Mouse (Mus musculus) limb, embryonic 12.5 days (tissue): ENCODE measurements around the gene Itih1. TPM values are rescaled to one million over a fixed set of nuclear protein-coding genes. Genes with fewer than 3 reads are reported as not detected.

Experiments used
- ATAC-seq: fragments of 200-750 bp; cut with Nextera tagmentation; 2 replicates; pipeline ENCODE4 v1.8.0; 2017; ENCODE audit warnings: low read depth, moderate TSS enrichment; ENCODE audit not compliant: insufficient number of reproducible peaks, insufficient read depth, low FRiP score, low TSS enrichment
- H3K27ac ChIP-seq: fragments of 300-500 bp; sonication (generic); 2 replicates; pipeline ENCODE4 v1.5.1; 2016; ENCODE audit warnings: mild to moderate bottlenecking, moderate library complexity
- H3K27me3 ChIP-seq: fragments of 300-500 bp; sonication (generic); 2 replicates; pipeline ENCODE4 v1.6.1; 2016; ENCODE audit warnings: mild to moderate bottlenecking, moderate library complexity
- H3K36me3 ChIP-seq: fragments of 300-500 bp; sonication (generic); 2 replicates; pipeline ENCODE4 v1.6.1; 2016; ENCODE audit warnings: mild to moderate bottlenecking, moderate library complexity
- H3K4me1 ChIP-seq: fragments of 300-500 bp; sonication (generic); replicated peaks from 2 replicates; pipeline ENCODE4 v1.6.1; 2016
- H3K4me2 ChIP-seq: fragments of 300-500 bp; sonication (generic); 2 replicates; pipeline ENCODE4 v1.6.1; 2016; ENCODE audit warnings: mild to moderate bottlenecking, moderate library complexity
- H3K4me3 ChIP-seq: fragments of 300-500 bp; sonication (generic); replicated peaks from 2 replicates; pipeline ENCODE4 v1.5.1; 2016; ENCODE audit warnings: mild to moderate bottlenecking
- H3K9ac ChIP-seq: fragments of 300-500 bp; sonication (generic); replicated peaks from 2 replicates; pipeline ENCODE4 v1.6.1; 2016; ENCODE audit warnings: mild to moderate bottlenecking, moderate library complexity
- H3K9me3 ChIP-seq: fragments of 300-500 bp; sonication (generic); 2 replicates; pipeline ENCODE4 v1.6.1; 2016; ENCODE audit warnings: mild to moderate bottlenecking, moderate library complexity
- WGBS: fragments of 180-500 bp; shearing (Covaris S2); methylation state at CpG from one replicate; pipeline ENCODE4 v1.1.7; 2016; 5-methylcytosine and 5-hydroxymethylcytosine counted together
- polyA plus RNA-seq: library from polyadenylated mRNA; unstranded; fragments of >200 nt; fragmentation: Nextera tagmentation; extraction: Ambion mirVana; gene quantifications from 2 replicates; pipeline ENCODE4 v1.2.1, GENCODE M21; 2016

Gene Itih1
- polyA plus RNA-seq, result 0.06 TPM in 1 of 2 replicates, not detected in the other

GRCm38 (mm10) chr14:30943038-30943437 lies at the start of gene Itih1:
Gene Itih1 (minus strand): TSS chr14:30943289.
- Histone ChIP-seq H3K27me3 (0 out of 2 replicates have a peak, but pooled peaks cover 3% of the 10 kb centered on the region), H3K4me2 (no peak within 1 kb of the TSS), H3K4me1 (no peaks in the 10 kb centered on the region), H3K27ac (no peak within 1 kb of the TSS), H3K4me3 (no peak within 1 kb of the TSS), H3K9ac (no peak within 1 kb of the TSS), H3K9me3 (no peaks in the 10 kb centered on the region), H3K36me3 (no peaks in the 10 kb centered on the region)
- no peak; the same call in 1 of the 2 replicates for ATAC-seq
- WGBS, result 93% methylated on average over 7 of the region's 7 CpGs

GRCm38 (mm10) chr14:30976222-30976621 lies 33.1 kb upstream of the Itih1 start:
- Histone ChIP-seq H3K4me2 (no peak overlapping the region), H3K9ac (no peak overlapping the region), H3K9me3 (no peaks in the 10 kb centered on the region), H3K27ac (no peak overlapping the region), H3K36me3 (peaks cover 42% of the 10 kb centered on the region), H3K4me3 (no peak overlapping the region), H3K4me1 (no peaks in the 10 kb centered on the region), H3K27me3 (no peaks in the 10 kb centered on the region)
- ATAC-seq, result no peak
- WGBS, result 80% methylated on average over 3 of the region's 3 CpGs

- ATAC-seq, result no peak
These were observed 31.1 kb upstream of the Itih1 start for GRCm38 (mm10) chr14:30974204-30974603.

GRCm38 (mm10) chr14:30960366-30960765 lies 17.3 kb upstream of the Itih1 start:
- Histone ChIP-seq H3K4me1 (no peaks in the 10 kb centered on the region), H3K36me3 (peaks cover 26% of the 10 kb centered on the region), H3K4me3 (no peak overlapping the region), H3K9ac (no peak overlapping the region), H3K27me3 (no peaks in the 10 kb centered on the region), H3K4me2 (no peak overlapping the region), H3K9me3 (no peaks in the 10 kb centered on the region), H3K27ac (no peak overlapping the region)
- ATAC-seq, result no peak
- 88% methylated on average over 1 of the region's 1 CpGs for WGBS

More at GRCm38 (mm10) chr14:30974204-30974603, 31.1 kb upstream of the Itih1 start:
- Histone ChIP-seq H3K9me3 (no peaks in the 10 kb centered on the region), H3K27me3 (no peaks in the 10 kb centered on the region), H3K36me3 (peaks cover 48% of the 10 kb centered on the region), H3K9ac (no peak overlapping the region), H3K4me3 (no peak overlapping the region), H3K4me1 (no peaks in the 10 kb centered on the region), H3K4me2 (no peak overlapping the region), H3K27ac (no peak overlapping the region)
- 88% methylated on average over 6 of the region's 6 CpGs for WGBS

GRCm38 (mm10) chr14:30959031-30959430 lies 15.9 kb upstream of the Itih1 start:
- WGBS, result 95% methylated on average over 4 of the region's 4 CpGs
- peaks cover 25% of the 10 kb centered on the region for H3K36me3 ChIP-seq

GRCm38 (mm10) chr14:30958517-30958916 lies 15.4 kb upstream of the Itih1 start:
- no peak overlapping the region for H3K9ac ChIP-seq
- H3K9me3 ChIP-seq, result no peaks in the 10 kb centered on the region
- 78% methylated on average over 2 of the region's 2 CpGs for WGBS
- no peak for ATAC-seq
- H3K4me1 ChIP-seq, result no peaks in the 10 kb centered on the region
- peaks cover 29% of the 10 kb centered on the region for H3K36me3 ChIP-seq
- no peak overlapping the region for H3K4me2 ChIP-seq
- H3K4me3 ChIP-seq, result no peak overlapping the region
- H3K27me3 ChIP-seq, result no peaks in the 10 kb centered on the region
- no peak overlapping the region for H3K27ac ChIP-seq

More at GRCm38 (mm10) chr14:30959031-30959430, 15.9 kb upstream of the Itih1 start:
- ATAC-seq, result no peak
- H3K4me2 ChIP-seq, result no peak overlapping the region
- no peak overlapping the region for H3K4me3 ChIP-seq
- H3K9ac ChIP-seq, result no peak overlapping the region
- no peaks in the 10 kb centered on the region for H3K9me3 ChIP-seq
- H3K4me1 ChIP-seq, result no peaks in the 10 kb centered on the region
- no peak overlapping the region for H3K27ac ChIP-seq
- no peaks in the 10 kb centered on the region for H3K27me3 ChIP-seq

GRCm38 (mm10) chr14:30951154-30951825 lies 8.2 kb upstream of the Itih1 start, which contains the start of gene Nek4:
Gene Nek4 (plus strand): TSS chr14:30951377.
- Histone ChIP-seq H3K27me3 (0 out of 2 replicates have a peak, but pooled peaks cover 3% of the 10 kb centered on the region), H3K4me1 (peaks cover 4% of the 10 kb centered on the region; the same call in 1 of the 2 replicates), H3K27ac (peak within 1 kb of the TSS; percentile 74), H3K9me3 (no peaks in the 10 kb centered on the region), H3K9ac (peak within 1 kb of the TSS; percentile 74), H3K4me3 (peak within 1 kb of the TSS; percentile 64), H3K4me2 (peak within 1 kb of the TSS; percentile 71), H3K36me3 (peaks cover 8% of the 10 kb centered on the region)
- peak; percentile 99 for ATAC-seq
- under 1% methylated on average over 57 of the region's 57 CpGs for WGBS

GRCm38 (mm10) chr14:30949986-30950385 lies 6.9 kb upstream of the Itih1 start:
- Histone ChIP-seq H3K4me2 (no peak overlapping the region), H3K27ac (no peak overlapping the region), H3K4me3 (no peak overlapping the region), H3K36me3 (peaks cover 8% of the 10 kb centered on the region), H3K27me3 (0 out of 2 replicates have a peak, but pooled peaks cover 3% of the 10 kb centered on the region), H3K4me1 (peaks cover 4% of the 10 kb centered on the region; the same call in 1 of the 2 replicates), H3K9me3 (no peaks in the 10 kb centered on the region), H3K9ac (no peak overlapping the region)
- ATAC-seq, result no peak
- WGBS, result 97% methylated on average over 10 of the region's 10 CpGs

- Histone ChIP-seq H3K9me3 (no peaks in the 10 kb centered on the region), H3K4me2 (no peak overlapping the region), H3K9ac (no peak overlapping the region), H3K4me1 (no peaks in the 10 kb centered on the region), H3K4me3 (no peak overlapping the region), H3K27me3 (0 out of 2 replicates have a peak, but pooled peaks cover 3% of the 10 kb centered on the region), H3K27ac (no peak overlapping the region), H3K36me3 (no peaks in the 10 kb centered on the region)
- WGBS, result 73% methylated on average over 2 of the region's 2 CpGs
- ATAC-seq, result no peak
These were observed 1.7 kb upstream of the Itih1 start for GRCm38 (mm10) chr14:30944745-30945144.

GRCm38 (mm10) chr14:30943860-30944674 lies 978 bp upstream of the Itih1 start:
- 63% methylated on average over 11 of the region's 11 CpGs for WGBS
- H3K27ac ChIP-seq, result no peak overlapping the region
- H3K36me3 ChIP-seq, result no peaks in the 10 kb centered on the region
- ATAC-seq, result no peak
- H3K9ac ChIP-seq, result no peak overlapping the region
- H3K27me3 ChIP-seq, result 0 out of 2 replicates have a peak, but pooled peaks cover 3% of the 10 kb centered on the region
- H3K4me2 ChIP-seq, result no peak overlapping the region
- H3K4me3 ChIP-seq, result no peak overlapping the region
- H3K9me3 ChIP-seq, result no peaks in the 10 kb centered on the region
- H3K4me1 ChIP-seq, result no peaks in the 10 kb centered on the region

- no peaks in the 10 kb centered on the region for H3K9me3 ChIP-seq
- no peaks in the 10 kb centered on the region for H3K4me1 ChIP-seq
- H3K9ac ChIP-seq, result no peak overlapping the region
- no peak overlapping the region for H3K4me3 ChIP-seq
- no peak for ATAC-seq
- H3K4me2 ChIP-seq, result no peak overlapping the region
- H3K27ac ChIP-seq, result no peak overlapping the region
- WGBS, result 97% methylated on average over 4 of the region's 4 CpGs
- no peaks in the 10 kb centered on the region for H3K36me3 ChIP-seq
- H3K27me3 ChIP-seq, result 0 out of 2 replicates have a peak, but pooled peaks cover 3% of the 10 kb centered on the region
These were observed 835 bp downstream of the Itih1 start for GRCm38 (mm10) chr14:30942254-30942653.
